In genomic region chrX:106766812-106767211, GRCm38 (mm10) we compare ENCODE assay signal across 11 mouse cellular contexts.
A peak's percentile ranks its signal among the peaks of the same experiment; 100 is the strongest.
DNase-seq lines count a peak whose midpoint lies in the region; TF ChIP-seq lines count a peak whose summit lies in the region.
"Had no signal": no experiment of that assay in that cellular context is flagged by ENCODE, and none has a peak within 500 bp of the region (broad histone marks: within the 10 kb centered on the region; RNA-seq: fewer than 3 reads in every experiment).

No protein-coding gene starts in this region.

- H3K4me3 ChIP-seq in left cerebral cortex, adult 2 months = no peak overlapping the region
- H3K4me3 ChIP-seq: hindbrain, embryonic 12.5 days; neural tube, embryonic 12.5 days had no signal

- peak; percentile 2 to 5 for DNase-seq in cerebellum, postnatal 10 days
- DNase-seq in cerebellum, adult 18-20 months = no peak
- no peak for DNase-seq in left cerebral cortex, adult 2 months (ENCODE audit: extremely low spot score in 1 of 2, low spot score in 2 of 2)
- no peak for DNase-seq in left cerebral cortex, postnatal 36 days (ENCODE audit: low spot score in 2 of 2)
- DNase-seq in NIH3T3 (ENCODE audit: low read depth) = peak; percentile 25
- DNase-seq in lung, postnatal 25 days (ENCODE audit: low spot score) = peak; percentile 4
- DNase-seq in right cerebral cortex, adult 2 months (ENCODE audit: low spot score in 2 of 2) = no peak
- DNase-seq in natural killer cell, adult 2 months (ENCODE audit: low spot score in 2 of 2) = no peak
- DNase-seq: thymus, adult 2 months had no signal

- intact Hi-C loops in left cerebral cortex, adult 2 months (cut with DNase I) = loop anchor here (5.0 kb wide), 1 partner anchor 185 kb away; the partner anchor contains the start of gene Gm5127
- intact Hi-C loops in left cerebral cortex, postnatal 36 days (cut with DNase I) = loop anchor here (5.0 kb wide), 1 partner anchor 185 kb away; the partner anchor contains the start of gene Gm5127

- TF ChIP-seq CTCF in left cerebral cortex, adult 2 months (IDR thresholded peaks at IDR 0.05) = peak; percentile 54

- no peak overlapping the region for H3K27ac ChIP-seq in left cerebral cortex, adult 2 months
- H3K27ac ChIP-seq: hindbrain, embryonic 12.5 days; neural tube, embryonic 12.5 days had no signal

Comparison
In these comparisons a context has a peak if more than half of its experiments do, and no peak if none do; other contexts are left out.
1. DNase-seq: peak in cerebellum, postnatal 10 days (2 of 2), NIH3T3 (single experiment) and lung, postnatal 25 days (single experiment); none in cerebellum, adult 18-20 months (0 of 2), left cerebral cortex, adult 2 months (0 of 2), left cerebral cortex, postnatal 36 days (0 of 2), right cerebral cortex, adult 2 months (0 of 2) and natural killer cell, adult 2 months (0 of 2).